Mouse (Mus musculus) G1E (cell line): ENCODE data around the gene Wwc2. TPM values are rescaled to one million over a fixed set of nuclear protein-coding genes. Genes with fewer than 3 reads are reported as not detected.

ENCODE experiments used
- ATAC-seq: 2 replicates; pipeline ENCODE4 v1.8.0; 2016; ENCODE audit warnings: mild to moderate bottlenecking; ENCODE audit not compliant: insufficient number of reproducible peaks, poor library complexity, low FRiP score, severe bottlenecking; ENCODE audit errors: extremely low read depth
- DNase-seq: peaks from one replicate; pipeline ENCODE4 v3.0.0; 2012; ENCODE audit warnings: low spot score
- H3K27me3 ChIP-seq: 2 replicates; pipeline ENCODE4 v1.6.1; 2012; ENCODE audit warnings: mild to moderate bottlenecking, low read length, inconsistent platforms; ENCODE audit not compliant: insufficient read depth
- H3K36me3 ChIP-seq: replicated peaks from 2 replicates; pipeline ENCODE3; 2012; ENCODE audit warnings: mild to moderate bottlenecking, inconsistent platforms
- H3K4me1 ChIP-seq: 2 replicates; pipeline ENCODE4 v1.6.1; 2012; ENCODE audit warnings: low read depth, low read length, inconsistent platforms, mixed read lengths; ENCODE audit not compliant: insufficient read depth
- H3K4me3 ChIP-seq: 2 replicates; pipeline ENCODE4 v1.5.1; 2012; ENCODE audit warnings: low read depth, mild to moderate bottlenecking, inconsistent platforms, low read length, moderate library complexity, mixed read lengths
- H3K9me3 ChIP-seq: replicated peaks from 2 replicates; pipeline ENCODE4 v1.6.1; 2012; ENCODE audit warnings: inconsistent platforms
- CTCF ChIP-seq: IDR thresholded peaks from 2 replicates; pipeline ENCODE4 v1.5.1; 2012; ENCODE audit warnings: low read depth, low read length, inconsistent platforms, mixed read lengths
- GATA1 ChIP-seq: IDR thresholded peaks from 2 replicates; pipeline ENCODE4 v1.6.1; 2012; ENCODE audit warnings: borderline replicate concordance, low read length, inconsistent platforms, mixed read lengths
- GATA2 ChIP-seq: IDR thresholded peaks from 2 replicates; pipeline ENCODE4 v1.6.1; 2012; ENCODE audit warnings: low read depth, low read length, inconsistent platforms, borderline replicate concordance
- POLR2AphosphoS5 ChIP-seq: IDR thresholded peaks from 2 replicates; pipeline ENCODE4 v1.6.1; 2012; ENCODE audit warnings: low read depth, low read length, inconsistent platforms; ENCODE audit not compliant: insufficient replicate concordance
- TAL1 ChIP-seq: conservative IDR thresholded peaks from 2 replicates; pipeline ENCODE4 v1.6.1; 2012; ENCODE audit warnings: low read depth, low read length, inconsistent platforms, mixed read lengths
- polyA plus RNA-seq: library from polyadenylated mRNA; stranded (reverse); fragments of >175 nt; gene quantifications from 2 replicates; pipeline ENCODE4 v1.2.3, GENCODE M21; 2012
- total RNA-seq, 2 experiments: library from RNA; stranded (forward) in 1 of 2; stranded (reverse) in 1 of 2; fragments of 200-1000 nt in 1 of 2; fragments of >200 nt in 1 of 2; fragmentation: Nextera tagmentation in 1 of 2; gene quantifications; 2 replicates each; pipeline ENCODE4 v1.2.3; 2014 to 2017

The Wwc2 gene
- total and polyA plus RNA-seq, 3 experiments: 4.0 to 8.1 (median 7.4) TPM

GRCm38 (mm10) chr8:47851824-47852502 is 138.8 kb downstream of the Wwc2 start:
- Histone ChIP-seq H3K36me3 (peaks cover 72% of the 10 kb centered on the region), H3K4me1 (no peaks in the 10 kb centered on the region), H3K4me3 (no peak overlapping the region), H3K9me3 (no peaks in the 10 kb centered on the region), H3K27me3 (no peaks in the 10 kb centered on the region)
- DNase-seq (no peak), ATAC-seq (no peak)
- TF ChIP-seq GATA2 (no peak), CTCF (no peak), TAL1 (no peak), GATA1 (no peak), POLR2AphosphoS5 (no peak)

- ATAC-seq: no peak
- Histone ChIP-seq H3K4me1 (no peaks in the 10 kb centered on the region), H3K4me3 (no peak overlapping the region), H3K9me3 (no peaks in the 10 kb centered on the region), H3K27me3 (no peaks in the 10 kb centered on the region), H3K36me3 (peaks cover 76% of the 10 kb centered on the region)
- no peak for TF ChIP-seq TAL1
- 0 out of 2 replicates have a peak, but pooled peaks have one; percentile 9 for TF ChIP-seq CTCF
- no peak for DNase-seq
These were observed 140.9 kb downstream of the Wwc2 start for GRCm38 (mm10) chr8:47849842-47850241.

- no peaks in the 10 kb centered on the region for H3K4me1 ChIP-seq
- TF ChIP-seq CTCF: no peak
- TF ChIP-seq GATA1: no peak
- no peak for TF ChIP-seq GATA2
- TF ChIP-seq TAL1: no peak
- no peak for TF ChIP-seq POLR2AphosphoS5
- H3K27me3 ChIP-seq: no peaks in the 10 kb centered on the region
- H3K9me3 ChIP-seq: no peaks in the 10 kb centered on the region
- H3K36me3 ChIP-seq: peaks cover 74% of the 10 kb centered on the region
- no peak for ATAC-seq
- DNase-seq: no peak
- H3K4me3 ChIP-seq: no peak overlapping the region
These were observed 142.8 kb downstream of the Wwc2 start for GRCm38 (mm10) chr8:47847931-47848330.

GRCm38 (mm10) chr8:47847161-47847560 is 143.6 kb downstream of the Wwc2 start:
- ATAC-seq: no peak
- TF ChIP-seq GATA2: no peak
- TF ChIP-seq CTCF: no peak
- TF ChIP-seq GATA1: no peak
- no peak for TF ChIP-seq TAL1
- no peak for TF ChIP-seq POLR2AphosphoS5
- Histone ChIP-seq H3K9me3 (no peaks in the 10 kb centered on the region), H3K36me3 (peaks cover 74% of the 10 kb centered on the region), H3K27me3 (no peaks in the 10 kb centered on the region), H3K4me1 (no peaks in the 10 kb centered on the region), H3K4me3 (no peak overlapping the region)
- no peak for DNase-seq

GRCm38 (mm10) chr8:47845956-47846355 is 144.8 kb downstream of the Wwc2 start:
- TF ChIP-seq CTCF: no peak
- no peak for TF ChIP-seq GATA2
- TF ChIP-seq TAL1: no peak
- TF ChIP-seq POLR2AphosphoS5: no peak
- no peak for TF ChIP-seq GATA1
- Histone ChIP-seq H3K27me3 (no peaks in the 10 kb centered on the region), H3K4me3 (no peak overlapping the region), H3K9me3 (no peaks in the 10 kb centered on the region), H3K4me1 (no peaks in the 10 kb centered on the region), H3K36me3 (peaks cover 67% of the 10 kb centered on the region)
- DNase-seq (no peak), ATAC-seq (no peak)

GRCm38 (mm10) chr8:47843651-47844050 is 147.1 kb downstream of the Wwc2 start:
- TF ChIP-seq CTCF: no peak
- no peak for TF ChIP-seq TAL1
- TF ChIP-seq GATA2: no peak
- TF ChIP-seq GATA1: no peak
- no peak for TF ChIP-seq POLR2AphosphoS5
- DNase-seq: no peak
- ATAC-seq: no peak
- Histone ChIP-seq H3K9me3 (no peaks in the 10 kb centered on the region), H3K4me3 (no peak overlapping the region), H3K4me1 (no peaks in the 10 kb centered on the region), H3K36me3 (peaks cover 67% of the 10 kb centered on the region), H3K27me3 (no peaks in the 10 kb centered on the region)

GRCm38 (mm10) chr8:47843063-47843462 is 147.7 kb downstream of the Wwc2 start:
- peaks cover 64% of the 10 kb centered on the region for H3K36me3 ChIP-seq
- no peaks in the 10 kb centered on the region for H3K27me3 ChIP-seq
- H3K4me3 ChIP-seq: no peak overlapping the region
- H3K9me3 ChIP-seq: no peaks in the 10 kb centered on the region
- TF ChIP-seq TAL1: no peak
- TF ChIP-seq POLR2AphosphoS5: no peak
- TF ChIP-seq GATA2: no peak
- TF ChIP-seq CTCF: no peak
- TF ChIP-seq GATA1: no peak
- DNase-seq (no peak), ATAC-seq (no peak)
- no peaks in the 10 kb centered on the region for H3K4me1 ChIP-seq
